Mouse (Mus musculus): ENCODE measurements around the gene Ghitm.

- TF ChIP-seq CTCF (IDR thresholded peaks at IDR 0.05; ENCODE audit: borderline replicate concordance, extremely low read depth, insufficient read depth, insufficient read length) (no peak), POLR2A (IDR thresholded peaks at IDR 0.05; ENCODE audit: borderline replicate concordance, extremely low read depth, insufficient read depth, insufficient read length, poor library complexity, severe bottlenecking) (no peak)
Measured at GRCm38 (mm10) chr14:37105846-37106245, 29.2 kb downstream of the Ghitm start.
